Mouse (Mus musculus) midbrain, embryonic 12.5 days (tissue): ENCODE measurements around the gene Loxl1. TPM values are rescaled to one million over a fixed set of nuclear protein-coding genes. Genes with fewer than 3 reads are reported as not detected.
"Not testable (repeated sequence)": the region's sequence is repeated elsewhere in the genome, so short reads cannot be mapped to it uniquely, and the experiment has no call there.

Experiments
- ATAC-seq: fragments of 200-750 bp; cut with Nextera tagmentation; 2 replicates; pipeline ENCODE4 v1.8.0; 2017; ENCODE audit warnings: low read depth, moderate TSS enrichment, moderate library complexity; ENCODE audit not compliant: low FRiP score
- H3K27ac ChIP-seq: fragments of 300-500 bp; sonication (generic); replicated peaks from 2 replicates; pipeline ENCODE4 v1.5.1; 2016; ENCODE audit warnings: mild to moderate bottlenecking
- H3K27me3 ChIP-seq: fragments of 300-500 bp; sonication (generic); 2 replicates; pipeline ENCODE4 v1.6.1; 2016; ENCODE audit warnings: mild to moderate bottlenecking
- H3K36me3 ChIP-seq: fragments of 300-500 bp; sonication (generic); 2 replicates; pipeline ENCODE4 v1.6.1; 2016
- H3K4me1 ChIP-seq: fragments of 300-500 bp; sonication (generic); 2 replicates; pipeline ENCODE4 v1.6.1; 2016
- H3K4me2 ChIP-seq: fragments of 300-500 bp; sonication (generic); replicated peaks from 2 replicates; pipeline ENCODE4 v1.6.1; 2016; ENCODE audit warnings: mild to moderate bottlenecking, moderate library complexity
- H3K4me3 ChIP-seq: fragments of 300-500 bp; sonication (generic); 2 replicates; pipeline ENCODE4 v1.5.1; 2016; ENCODE audit warnings: mild to moderate bottlenecking
- H3K9ac ChIP-seq: fragments of 300-500 bp; sonication (generic); replicated peaks from 2 replicates; pipeline ENCODE4 v1.6.1; 2016; ENCODE audit warnings: mild to moderate bottlenecking, moderate library complexity
- H3K9me3 ChIP-seq: fragments of 300-500 bp; sonication (generic); 2 replicates; pipeline ENCODE4 v1.6.1; 2016; ENCODE audit warnings: mild to moderate bottlenecking
- WGBS: fragments of 180-500 bp; shearing (Covaris S2); methylation state at CpG from one replicate; pipeline ENCODE4 v1.1.7; 2016; 5-methylcytosine and 5-hydroxymethylcytosine counted together
- polyA plus RNA-seq: library from polyadenylated mRNA; unstranded; fragments of >200 nt; fragmentation: Nextera tagmentation; extraction: Ambion mirVana; gene quantifications from 2 replicates; pipeline ENCODE4 v1.2.1, GENCODE M21; 2016

Gene Loxl1
- polyA plus RNA-seq, 1 experiment from 2014 or later: 20.1 TPM

- Histone ChIP-seq H3K9ac (no peak overlapping the region), H3K9me3 (no peaks in the 10 kb centered on the region), H3K36me3 (peaks cover 42% of the 10 kb centered on the region), H3K4me2 (no peak overlapping the region), H3K27ac (no peak overlapping the region), H3K27me3 (no peaks in the 10 kb centered on the region), H3K4me1 (peaks cover 15% of the 10 kb centered on the region), H3K4me3 (no peak overlapping the region)
- WGBS: 93% methylated on average over 10 of the region's 10 CpGs
- ATAC-seq: no peak
These were observed 57.0 kb downstream of the Loxl1 start for GRCm38 (mm10) chr9:58255704-58256685.

GRCm38 (mm10) chr9:58255105-58255504, 57.9 kb downstream of the Loxl1 start:
- no peak for ATAC-seq
- no peak overlapping the region for H3K4me3 ChIP-seq
- peaks cover 15% of the 10 kb centered on the region for H3K4me1 ChIP-seq
- H3K4me2 ChIP-seq: no peak overlapping the region
- H3K9ac ChIP-seq: 0 out of 2 replicates have a peak overlapping the region, but pooled peaks have one; percentile 37
- H3K36me3 ChIP-seq: peaks cover 34% of the 10 kb centered on the region
- H3K27me3 ChIP-seq: no peaks in the 10 kb centered on the region
- no peaks in the 10 kb centered on the region for H3K9me3 ChIP-seq
- H3K27ac ChIP-seq: no peak overlapping the region
- 55% methylated on average over 2 of the region's 2 CpGs for WGBS

GRCm38 (mm10) chr9:58253805-58254122, 59.2 kb downstream of the Loxl1 start:
- H3K9me3 ChIP-seq, ATAC-seq, H3K27me3 ChIP-seq: not testable (repeated sequence)
- H3K36me3 ChIP-seq: peaks cover 26% of the 10 kb centered on the region
- peak overlapping the region; percentile 54 for H3K27ac ChIP-seq
- H3K9ac ChIP-seq: peak overlapping the region; percentile 69
- WGBS: 67% methylated on average over 5 of the region's 5 CpGs
- H3K4me1 ChIP-seq: peaks cover 27% of the 10 kb centered on the region
- peak overlapping the region; percentile 85 for H3K4me2 ChIP-seq
- H3K4me3 ChIP-seq: peak overlapping the region; percentile 69

DNA sequence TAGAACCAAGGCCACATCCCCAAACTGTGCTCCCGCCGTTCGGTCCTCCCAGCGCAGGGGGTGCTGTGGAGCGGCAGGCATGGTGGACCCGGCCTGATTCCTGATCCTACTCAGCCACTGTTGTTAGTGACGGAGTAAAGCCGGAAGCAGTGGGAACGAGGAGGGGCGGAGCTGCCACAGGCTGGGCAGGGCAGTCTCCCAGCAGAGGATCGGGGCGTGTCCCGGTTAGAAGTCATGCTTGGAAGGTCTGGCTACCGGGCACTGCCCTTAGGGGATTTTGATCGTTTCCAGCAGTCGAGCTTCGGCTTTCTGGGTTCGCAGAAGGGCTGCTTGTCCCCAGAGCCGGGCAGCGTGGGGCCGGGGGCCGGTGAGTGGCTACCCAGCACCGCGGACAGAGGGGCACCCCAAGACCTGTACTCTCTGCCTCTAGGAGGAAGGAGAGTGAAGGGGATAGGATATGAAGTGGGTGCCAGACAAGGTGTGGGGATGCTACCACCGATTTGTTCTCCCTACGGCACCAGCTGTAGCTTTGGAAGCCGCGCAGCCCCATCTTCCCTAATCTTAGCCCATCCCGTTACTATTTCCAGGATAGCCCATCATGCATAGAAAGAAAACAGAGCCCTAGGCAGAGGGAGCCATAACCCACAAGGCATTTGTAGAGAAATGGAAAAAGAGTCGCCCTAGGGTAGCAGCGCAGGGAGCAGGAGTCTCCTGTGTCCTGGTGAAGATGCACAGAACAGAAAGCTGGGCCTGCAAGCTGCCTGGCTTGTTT, 59.8 kb downstream of the Loxl1 start, which contains the start of gene Stoml1:
TSS of gene Stoml1 (plus strand) at position 132 of the 772 bp plus-strand sequence.
- H3K9ac ChIP-seq: peak within 1 kb of the TSS; percentile 69
- H3K4me1 ChIP-seq: peaks cover 32% of the 10 kb centered on the region
- WGBS: under 1% methylated on average over 31 of the region's 31 CpGs
- H3K4me2 ChIP-seq: peak within 1 kb of the TSS; percentile 85
- H3K27ac ChIP-seq: peak within 1 kb of the TSS; percentile 54
- H3K4me3 ChIP-seq: peak within 1 kb of the TSS; percentile 69
- peak; percentile 94 for ATAC-seq
- no peaks in the 10 kb centered on the region for H3K9me3 ChIP-seq
- no peaks in the 10 kb centered on the region for H3K27me3 ChIP-seq
- H3K36me3 ChIP-seq: peaks cover 26% of the 10 kb centered on the region

- H3K4me1 ChIP-seq: peaks cover 44% of the 10 kb centered on the region
- WGBS: 88% methylated on average over 1 of the region's 1 CpGs
- not testable (repeated sequence) for ATAC-seq
These were observed 62.3 kb downstream of the Loxl1 start for GRCm38 (mm10) chr9:58250730-58251129.

GRCm38 (mm10) chr9:58250322-58250721, 62.7 kb downstream of the Loxl1 start:
- Histone ChIP-seq H3K4me3 (no peak overlapping the region), H3K36me3 (no peaks in the 10 kb centered on the region), H3K9me3 (no peaks in the 10 kb centered on the region), H3K27me3 (no peaks in the 10 kb centered on the region), H3K4me1 (peaks cover 44% of the 10 kb centered on the region), H3K27ac (no peak overlapping the region), H3K4me2 (peak overlapping the region; percentile 59), H3K9ac (no peak overlapping the region)
- 79% methylated on average over 8 of the region's 8 CpGs for WGBS
- no peak for ATAC-seq

More at GRCm38 (mm10) chr9:58250730-58251129, 62.3 kb downstream of the Loxl1 start:
- not testable (repeated sequence) for H3K4me2 ChIP-seq, H3K27me3 ChIP-seq, H3K36me3 ChIP-seq, H3K9me3 ChIP-seq, H3K27ac ChIP-seq, H3K9ac ChIP-seq, H3K4me3 ChIP-seq

DNA sequence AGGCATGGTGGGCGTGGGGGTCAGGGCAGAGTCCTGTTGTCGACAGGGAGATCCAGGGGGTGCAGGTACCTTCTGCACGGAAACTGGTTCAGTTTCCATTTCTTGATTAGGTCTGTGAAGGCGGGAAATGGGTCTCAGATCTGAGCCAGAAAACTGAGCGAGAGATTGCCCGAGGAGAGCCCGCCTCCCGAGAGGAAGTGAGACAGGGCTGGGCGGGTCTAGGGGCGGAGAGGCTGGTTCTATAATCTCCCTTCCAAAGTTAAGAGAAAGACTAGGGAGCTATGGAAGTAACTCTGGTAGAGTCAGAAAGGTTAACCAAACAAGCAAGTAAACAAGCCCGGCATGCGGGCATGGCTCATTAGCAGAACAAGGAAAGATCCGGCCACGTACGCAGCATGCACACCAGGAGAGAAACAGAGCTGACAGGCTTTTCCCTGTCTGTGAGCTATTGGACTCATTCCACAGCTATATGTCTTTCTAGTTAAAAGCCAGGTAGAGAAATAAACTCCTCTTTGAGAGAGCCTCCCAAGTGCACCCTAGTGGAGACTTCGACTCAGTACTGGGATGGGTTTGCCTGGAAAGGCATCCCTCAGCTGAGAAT, 63.3 kb downstream of the Loxl1 start, which contains the start of gene Pml:
TSS of gene Pml (minus strand) at position 195 of the 601 bp plus-strand sequence.
- Histone ChIP-seq H3K36me3 (no peaks in the 10 kb centered on the region), H3K27ac (no peak within 1 kb of the TSS), H3K4me3 (peak within 1 kb of the TSS; percentile 42), H3K4me1 (peaks cover 39% of the 10 kb centered on the region), H3K9ac (peak within 1 kb of the TSS; percentile 56), H3K9me3 (no peaks in the 10 kb centered on the region), H3K4me2 (peak within 1 kb of the TSS; percentile 59), H3K27me3 (no peaks in the 10 kb centered on the region)
- ATAC-seq: no peak
- WGBS: 4% methylated on average over 16 of the region's 16 CpGs

DNA sequence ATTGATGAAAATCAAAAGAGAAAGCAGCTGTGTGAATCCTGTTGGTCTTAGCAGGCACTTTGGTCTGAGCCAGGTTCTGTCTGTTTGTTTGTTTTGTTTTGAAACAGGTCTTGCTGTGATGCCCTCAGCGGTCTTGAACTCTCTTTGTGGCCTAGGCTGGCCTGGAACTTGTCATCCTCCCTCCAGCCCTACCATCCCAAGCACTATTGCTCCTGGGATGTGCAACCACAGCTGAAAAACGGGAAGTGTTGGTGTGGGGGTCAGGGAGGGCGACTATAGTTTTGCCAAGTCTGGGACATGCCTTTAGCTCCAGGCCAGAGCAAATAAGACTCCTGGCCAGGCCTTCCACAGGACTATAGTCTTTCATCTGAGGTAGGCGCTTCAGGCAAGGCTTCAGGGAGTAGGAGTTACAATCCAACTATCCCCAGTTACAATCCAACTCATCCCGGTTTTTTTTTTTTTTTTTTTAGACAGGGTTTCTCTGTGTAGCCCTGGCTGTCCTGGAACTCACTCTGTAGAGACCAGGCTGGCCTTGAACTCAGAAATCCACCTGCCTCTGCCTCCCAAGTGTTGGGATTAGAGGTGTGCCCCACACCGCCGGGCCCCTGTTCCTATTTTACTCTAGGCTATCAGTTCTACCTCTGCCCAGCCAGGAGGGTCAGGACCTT, 64.1 kb downstream of the Loxl1 start:
- Histone ChIP-seq H3K27ac (no peak overlapping the region), H3K27me3 (no peaks in the 10 kb centered on the region)

GRCm38 (mm10) chr9:58247064-58247759, 65.8 kb downstream of the Loxl1 start:
- 17% methylated on average over 25 of the region's 25 CpGs for WGBS
- 0 out of 2 replicates have a peak overlapping the region, but pooled peaks have one; percentile 17 for H3K4me3 ChIP-seq
- H3K27ac ChIP-seq: peak overlapping the region; percentile 42; the same call in 1 of the 2 replicates
- H3K9ac ChIP-seq: peak overlapping the region; percentile 49; the same call in 1 of the 2 replicates
- H3K36me3 ChIP-seq: no peaks in the 10 kb centered on the region
- ATAC-seq: peak; percentile 69; the same call in 1 of the 2 replicates
- peaks cover 32% of the 10 kb centered on the region for H3K4me1 ChIP-seq
- H3K27me3 ChIP-seq: no peaks in the 10 kb centered on the region
- peak overlapping the region; percentile 43 for H3K4me2 ChIP-seq
- no peaks in the 10 kb centered on the region for H3K9me3 ChIP-seq

More for the DNA sequence above, 64.1 kb downstream of the Loxl1 start:
- WGBS: 47% methylated on average over 7 of the region's 7 CpGs
- no peak for ATAC-seq
- no peaks in the 10 kb centered on the region for H3K9me3 ChIP-seq
- peaks cover 33% of the 10 kb centered on the region for H3K4me1 ChIP-seq
- H3K4me2 ChIP-seq: peak overlapping the region; percentile 59
- H3K4me3 ChIP-seq: peak overlapping the region; percentile 42
- no peaks in the 10 kb centered on the region for H3K36me3 ChIP-seq
- H3K9ac ChIP-seq: peak overlapping the region; percentile 56; the same call in 1 of the 2 replicates

GRCm38 (mm10) chr9:58246083-58246591, 66.8 kb downstream of the Loxl1 start:
- Histone ChIP-seq H3K9ac (no peak overlapping the region), H3K4me2 (no peak overlapping the region), H3K4me3 (no peak overlapping the region), H3K4me1 (peaks cover 42% of the 10 kb centered on the region), H3K27me3 (no peaks in the 10 kb centered on the region), H3K9me3 (no peaks in the 10 kb centered on the region), H3K36me3 (no peaks in the 10 kb centered on the region), H3K27ac (no peak overlapping the region)
- whole genome bisulfite sequencing: 80% methylated on average over 4 of the region's 4 CpGs
- ATAC-seq: no peak
